Mouse (Mus musculus): ENCODE data around the gene BC049352.

BC049352 gene

DNA sequence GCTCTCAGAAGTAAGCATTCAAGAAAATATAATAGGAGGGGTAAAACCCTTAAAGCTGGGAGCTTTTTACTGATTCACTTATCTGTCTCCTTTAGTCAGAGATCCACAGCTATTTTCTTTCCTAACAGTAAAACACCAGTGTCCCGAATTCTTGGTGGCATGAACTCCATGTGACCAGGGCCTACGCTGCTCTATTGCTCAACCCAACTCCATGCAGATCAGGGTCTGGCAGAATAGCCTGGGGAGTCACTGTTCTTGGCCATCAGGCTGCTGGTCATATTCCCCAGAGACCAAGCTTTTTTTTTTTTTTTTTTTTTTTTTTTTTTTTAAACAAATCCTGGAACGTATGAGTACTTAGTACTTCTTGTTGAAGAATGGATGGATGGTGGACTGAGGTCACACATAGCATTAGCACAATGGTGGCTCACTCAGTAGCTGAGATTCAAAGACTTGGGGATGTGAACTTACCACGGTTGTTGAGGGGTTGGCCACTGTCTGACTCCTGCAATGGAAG, 7.9 kb downstream of the BC049352 start:
- no peak for DNase-seq (ENCODE audit: low spot score)

DNA sequence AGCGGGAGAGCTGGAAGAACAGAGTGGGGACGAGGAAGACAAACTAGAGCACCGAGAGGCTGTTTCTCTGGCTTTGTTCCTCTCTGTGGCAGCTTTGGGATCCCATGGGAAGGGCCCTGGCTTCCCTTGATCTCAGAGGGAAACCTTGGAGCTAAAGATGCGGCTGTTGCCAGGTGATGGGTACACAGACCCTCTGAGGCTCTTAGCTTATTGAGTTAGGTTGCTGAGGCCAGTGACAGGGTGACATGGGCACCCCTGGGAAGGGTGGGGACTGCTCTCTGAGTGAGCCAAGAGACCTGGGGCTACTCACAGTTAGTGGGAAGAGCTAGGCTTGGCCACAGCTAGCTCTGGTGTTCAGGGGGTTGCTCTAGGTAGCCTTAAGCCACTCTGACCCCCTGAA, 13.7 kb downstream of the BC049352 start:
- no peak for DNase-seq (ENCODE audit: low spot score)

DNA sequence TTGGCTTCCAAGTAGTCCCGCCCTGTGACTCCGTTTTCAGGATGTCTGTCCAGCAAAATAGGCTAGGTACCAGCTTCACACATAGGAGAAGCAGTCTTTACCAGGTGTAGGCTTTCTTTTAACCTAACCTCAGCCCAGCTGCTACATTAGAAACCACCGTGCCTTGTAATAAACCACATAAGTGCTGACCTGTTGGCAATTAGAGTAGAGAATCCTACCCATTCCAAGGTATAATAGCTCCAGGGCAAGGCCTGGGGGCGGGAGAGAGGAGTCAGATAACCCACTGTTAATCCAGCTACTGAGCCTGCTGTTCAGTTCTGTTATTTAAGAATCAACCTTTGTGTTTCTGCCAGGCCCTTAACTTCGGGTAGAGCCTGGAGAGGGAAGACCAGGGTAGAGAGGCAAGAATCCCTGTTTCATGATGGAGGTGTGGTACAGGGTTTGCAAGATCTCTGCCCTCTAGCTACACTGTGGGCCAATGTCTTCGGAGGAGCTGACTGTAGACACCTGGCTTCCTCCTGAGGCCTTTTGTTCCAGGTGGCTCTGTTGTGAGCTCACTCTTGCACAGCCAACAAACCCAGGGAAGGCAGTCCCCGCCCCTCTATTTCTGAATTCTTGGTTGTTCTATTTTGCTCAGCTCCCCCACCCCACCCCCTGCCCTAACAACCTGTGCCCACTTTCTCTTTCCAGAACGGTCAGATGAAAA, 14.5 kb downstream of the BC049352 start:
- DNase-seq (ENCODE audit: low spot score) = no peak

DNA sequence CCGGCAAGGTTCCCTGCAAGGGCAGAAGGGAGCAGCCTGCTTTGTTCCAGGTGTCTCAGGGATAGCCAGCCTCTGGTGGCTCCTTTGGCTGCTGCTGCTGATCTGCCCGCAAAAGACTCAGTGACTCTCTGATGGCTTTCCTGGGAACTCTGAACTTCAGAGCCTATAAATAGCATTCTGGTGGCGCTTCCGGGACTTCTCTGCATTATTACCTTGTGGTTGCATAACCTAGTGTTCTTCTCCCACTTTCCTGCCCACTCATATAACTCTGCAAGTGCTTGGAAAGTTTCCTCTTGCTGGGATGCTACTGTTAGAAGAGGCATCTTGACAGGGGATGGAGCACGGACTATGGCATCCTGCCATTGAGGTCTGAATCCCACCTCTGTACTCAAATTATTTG, 15.7 kb downstream of the BC049352 start:
- DNase-seq (ENCODE audit: low spot score) = no peak

DNA sequence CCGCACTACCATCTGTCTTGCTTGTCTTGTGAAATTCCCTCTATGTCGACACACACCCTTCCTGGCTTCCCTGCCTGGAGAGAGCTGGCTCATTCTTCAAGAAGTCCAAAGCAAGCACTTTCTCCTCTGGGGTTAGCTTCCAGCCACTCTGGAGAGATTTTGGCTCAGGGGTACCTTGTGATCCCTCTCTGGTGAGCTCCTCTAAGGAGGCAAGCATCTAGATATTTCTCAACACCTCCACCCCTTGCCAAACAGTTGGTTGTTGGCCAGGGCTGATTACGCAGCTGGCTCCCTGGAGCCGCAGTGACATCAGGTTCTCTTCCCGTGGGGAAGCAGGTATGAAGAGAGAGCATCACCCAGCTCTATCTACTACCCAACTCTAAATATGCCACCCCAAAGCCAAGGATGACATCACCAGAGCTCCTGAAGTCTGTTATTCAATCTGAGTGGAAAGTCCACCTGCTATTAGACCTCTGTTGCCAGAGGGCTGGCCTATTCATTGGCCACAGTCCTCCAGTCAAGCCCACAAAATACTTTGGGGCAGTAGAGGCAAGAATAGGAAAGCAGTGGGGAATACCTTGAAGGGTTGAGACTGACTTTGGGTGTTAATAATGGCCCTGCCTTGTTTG, 19.6 kb downstream of the BC049352 start:
- no peak for DNase-seq (ENCODE audit: low spot score)

DNA sequence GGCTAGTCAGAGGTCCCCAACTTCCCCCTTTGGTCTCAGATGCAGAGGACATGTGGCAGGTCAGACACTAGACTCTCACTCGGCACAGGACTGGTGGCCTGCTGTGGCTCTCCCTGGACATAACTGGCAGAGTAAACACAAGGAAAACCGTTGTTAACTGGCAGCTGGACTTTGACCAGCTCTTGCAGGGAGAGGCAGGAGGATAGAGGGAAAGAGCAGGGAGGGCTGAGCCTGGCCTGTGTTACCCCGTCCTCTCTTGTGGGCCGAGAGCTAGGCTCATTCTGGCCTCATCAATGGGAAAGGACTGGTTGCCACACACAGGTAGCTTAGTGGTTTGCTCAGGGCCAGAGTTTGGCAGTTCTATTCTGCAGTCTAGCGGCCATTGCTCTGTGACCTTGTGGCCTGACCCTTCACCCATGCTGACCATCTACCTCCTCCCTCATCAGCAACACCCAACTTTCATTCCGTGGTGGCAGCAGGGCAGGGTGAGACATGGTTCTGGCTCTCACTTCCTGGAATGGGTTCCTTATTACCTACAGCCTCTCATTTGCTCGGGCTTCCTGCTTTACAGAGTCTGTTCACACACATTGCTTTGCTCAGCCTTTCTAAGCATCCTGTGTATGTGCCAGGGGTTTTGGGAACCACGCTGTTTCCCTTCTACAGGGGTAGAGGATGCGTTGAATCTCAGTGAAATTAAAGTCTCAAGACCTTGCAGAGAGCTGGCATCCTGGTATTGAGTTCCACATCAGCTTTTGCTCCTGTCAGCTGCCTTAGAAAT, 20.4 kb downstream of the BC049352 start:
- DNase-seq (ENCODE audit: low spot score) = no peak

DNA sequence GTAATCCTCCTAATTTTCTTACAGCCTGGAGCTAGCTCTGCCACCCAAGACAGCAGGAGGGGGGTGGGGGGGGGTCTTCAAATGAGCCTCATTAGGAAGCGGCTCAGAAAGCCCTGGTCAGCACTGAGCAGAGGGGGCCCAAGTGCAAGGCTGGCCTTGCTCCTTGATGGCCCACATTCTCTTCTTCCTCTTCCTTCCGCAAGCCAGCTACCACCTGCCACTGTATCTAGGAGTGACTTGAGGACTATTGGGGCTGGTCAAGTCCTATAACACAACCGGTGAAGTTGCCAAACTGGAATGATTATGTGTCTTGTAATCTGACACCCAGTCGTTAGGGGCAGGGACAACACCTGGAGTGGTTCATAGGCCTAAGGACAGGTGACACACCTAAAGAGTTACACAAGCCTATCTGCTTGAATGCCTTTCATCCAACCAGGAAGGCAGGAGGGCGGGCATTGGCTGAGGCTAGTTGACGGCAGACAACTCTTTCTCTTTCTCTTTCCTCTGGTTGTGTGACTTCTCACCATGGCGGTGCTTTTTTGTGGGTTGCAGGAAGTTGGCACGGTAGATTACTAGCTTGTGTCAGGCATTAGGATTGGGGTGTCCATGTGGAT, 22.1 kb downstream of the BC049352 start, which contains the start of gene Tmprss4:
TSS of gene Tmprss4 (minus strand) at position 296 of the 614 bp plus-strand sequence.
- DNase-seq (ENCODE audit: low spot score) = no peak

DNA sequence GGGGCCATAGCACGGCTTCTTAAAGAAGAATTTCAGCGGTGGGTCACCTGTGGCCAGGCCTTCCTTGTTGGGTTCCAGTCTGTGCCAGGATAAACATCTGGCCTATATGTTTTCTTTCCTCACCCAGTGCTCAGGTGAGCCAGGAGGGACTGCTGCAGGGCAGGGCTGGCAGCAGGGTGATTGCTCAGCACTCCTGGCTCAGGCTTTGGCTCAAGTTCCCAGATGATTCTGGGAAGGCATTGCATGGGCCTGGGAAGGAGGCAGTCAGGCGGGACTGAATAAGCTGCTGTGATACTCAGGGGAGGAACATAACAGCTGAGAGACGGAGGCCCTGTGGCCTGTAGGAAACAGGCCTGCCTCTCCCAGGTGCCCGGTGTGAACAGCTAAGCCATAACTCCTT, 23.3 kb downstream of the BC049352 start:
- no peak for DNase-seq (ENCODE audit: low spot score)

DNA sequence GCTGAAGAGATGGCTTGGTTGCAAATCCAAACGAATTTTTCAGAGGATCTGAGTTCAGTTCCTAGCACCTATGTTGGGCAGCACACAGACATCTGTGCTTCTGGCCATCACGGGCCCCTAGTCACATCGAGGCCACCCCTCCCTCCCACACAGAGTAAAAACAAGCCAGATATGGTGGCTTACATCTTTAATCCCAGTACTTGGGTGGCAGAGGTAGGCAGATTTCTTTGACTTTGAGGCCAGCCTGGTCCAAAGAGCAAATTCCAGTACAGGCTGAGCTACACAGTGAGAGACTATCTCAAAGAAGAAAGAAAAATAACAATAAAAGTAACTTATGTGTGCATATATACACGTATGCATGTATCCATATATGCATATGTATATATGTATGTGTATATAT, 24.3 kb downstream of the BC049352 start:
- no peak for DNase-seq (ENCODE audit: low spot score)

DNA sequence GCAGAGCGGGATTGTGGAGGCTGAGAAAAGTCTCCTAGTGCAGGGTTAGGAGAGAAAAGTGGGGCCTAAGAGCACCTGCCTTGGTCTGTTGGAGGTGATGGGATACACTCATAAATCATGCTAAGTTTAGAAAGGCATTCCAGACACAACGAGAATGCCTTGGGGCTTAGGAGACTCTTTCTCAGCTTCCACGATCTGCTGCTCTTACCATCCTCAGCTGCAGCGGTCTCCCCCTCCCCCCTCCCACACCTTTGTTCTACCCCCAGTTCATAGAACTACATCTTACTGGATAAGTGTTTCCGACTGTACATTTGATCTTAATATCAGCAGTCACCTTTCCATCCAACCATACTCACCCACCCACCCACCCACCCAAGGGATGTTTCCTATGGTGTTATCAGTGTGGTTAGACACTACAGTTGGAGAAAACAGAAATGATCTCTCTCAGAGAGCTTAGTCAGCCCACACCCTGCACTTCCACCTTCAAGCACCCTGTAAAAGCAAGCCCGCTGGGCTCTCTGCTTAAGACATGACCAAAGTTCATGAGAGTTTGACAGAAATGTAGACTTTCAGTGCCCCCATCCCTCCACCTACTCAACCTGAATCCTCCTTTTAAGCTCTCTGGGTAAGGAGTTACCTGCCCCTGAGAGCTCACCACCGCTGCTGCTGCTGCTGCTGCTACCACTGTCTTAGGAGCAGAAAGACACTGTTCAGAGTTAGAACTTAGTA, 25.4 kb downstream of the BC049352 start:
- DNase-seq (ENCODE audit: low spot score) = no peak

DNA sequence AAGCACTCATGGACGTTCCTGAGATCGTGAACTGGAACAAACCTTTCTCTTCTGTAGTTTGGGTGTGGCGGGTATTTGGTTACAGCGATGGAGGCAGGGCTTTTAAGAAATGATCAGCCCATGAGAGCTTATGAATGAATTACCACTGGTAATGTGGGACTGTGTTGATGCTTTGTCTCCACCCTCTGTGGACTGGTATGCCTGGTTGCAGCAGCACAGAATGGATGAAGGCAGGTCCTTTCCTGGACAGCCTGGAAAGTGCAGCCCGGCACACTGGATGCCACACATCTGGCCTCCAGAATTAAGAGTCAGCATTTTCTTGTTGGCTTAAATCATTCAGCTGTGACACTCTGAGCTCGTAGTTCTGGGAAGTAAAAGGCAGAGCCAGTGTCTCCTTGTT, 30.2 kb downstream of the BC049352 start:
- no peak for DNase-seq (ENCODE audit: low spot score)

DNA sequence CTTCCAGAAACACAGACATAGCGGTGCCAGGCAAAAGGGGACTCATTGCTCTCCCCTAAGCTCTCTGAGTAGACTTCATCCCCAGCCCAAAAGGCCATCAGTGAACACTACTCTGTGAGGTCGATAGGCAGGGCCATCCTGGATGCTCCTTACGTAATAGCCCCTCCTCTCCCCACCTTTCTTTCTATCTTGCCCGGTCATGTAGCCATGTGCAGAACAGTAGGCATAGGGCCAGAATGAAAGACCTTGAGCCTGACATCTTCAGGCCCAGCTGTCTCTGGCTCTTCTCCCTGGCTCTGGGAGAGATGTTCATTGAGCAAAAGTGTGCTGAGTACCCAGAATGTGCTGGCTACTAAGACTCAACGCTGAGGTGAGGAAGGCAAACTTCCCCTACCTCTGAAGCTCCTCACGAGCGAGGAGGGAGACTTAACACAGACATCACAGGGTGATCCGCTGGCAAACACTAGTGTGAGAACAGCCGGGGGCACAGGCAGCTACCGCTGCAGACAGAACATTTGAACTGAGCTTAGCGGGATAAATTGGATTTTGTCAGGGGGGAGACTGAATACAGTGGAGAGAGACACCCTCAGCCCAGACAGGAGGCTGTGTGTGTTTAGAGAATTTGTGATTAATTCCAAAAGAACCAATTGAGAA, 33.8 kb downstream of the BC049352 start:
- DNase-seq (ENCODE audit: low spot score) = no peak

DNA sequence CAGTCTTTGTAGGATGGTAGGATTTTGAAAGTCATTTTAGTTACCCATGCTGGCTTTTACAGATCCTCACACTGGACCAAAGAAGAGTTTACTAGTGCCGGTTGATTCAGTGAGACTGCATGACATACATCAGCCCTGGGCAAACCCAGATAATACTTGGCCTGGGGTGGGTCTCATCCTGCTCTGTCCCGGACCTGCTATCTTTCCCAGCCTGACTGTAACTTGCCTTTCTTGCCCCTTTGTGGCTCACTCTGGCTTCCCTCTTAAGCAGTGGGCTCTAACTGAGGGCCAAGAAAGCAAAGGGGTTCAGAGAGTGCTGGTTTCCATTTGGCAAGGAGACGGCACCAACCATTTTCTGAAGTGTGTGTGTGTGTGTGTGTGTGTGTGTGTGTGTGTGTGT, 37.8 kb downstream of the BC049352 start:
- no peak for DNase-seq (ENCODE audit: low spot score)

DNA sequence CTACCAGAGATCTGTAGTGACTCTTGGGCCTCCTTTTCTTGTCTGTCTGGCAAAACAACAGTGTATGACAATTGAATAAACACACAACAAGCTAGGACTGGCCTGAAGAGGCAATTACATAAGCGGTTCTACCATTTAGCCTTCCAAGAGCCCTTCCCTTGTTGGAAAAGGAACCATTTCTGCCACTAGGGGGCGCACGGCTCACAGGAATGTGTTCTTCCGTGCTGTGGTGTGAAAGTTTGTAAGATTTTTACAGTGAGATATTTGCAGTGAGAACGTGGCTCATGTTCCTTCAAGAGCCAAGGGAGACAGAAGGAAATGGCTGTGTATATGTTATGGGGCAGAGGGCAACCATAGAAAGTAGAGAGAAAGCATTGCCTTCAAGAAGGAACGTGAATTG, 39.8 kb downstream of the BC049352 start:
- peak; percentile 79 for DNase-seq (ENCODE audit: low spot score)

DNA sequence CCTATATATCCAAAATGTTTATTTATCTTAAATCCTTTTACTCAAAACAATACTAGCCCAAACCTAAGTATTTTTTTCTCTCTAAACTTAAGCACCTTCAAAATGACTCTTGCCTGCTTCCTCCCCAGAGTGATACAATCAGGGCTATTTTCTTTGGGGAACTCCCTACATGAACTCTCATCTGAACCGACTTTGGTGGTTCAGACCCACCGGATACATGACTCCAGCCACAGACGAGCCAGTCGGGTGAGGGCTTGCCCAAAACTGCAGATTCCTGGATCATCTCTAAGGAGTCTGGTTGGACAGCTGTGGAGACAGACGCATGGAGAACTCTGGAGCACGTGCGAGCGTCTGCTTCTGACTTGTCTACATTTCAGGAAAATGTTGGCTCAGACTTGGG, 47.6 kb downstream of the BC049352 start:
- DNase-seq (ENCODE audit: low spot score) = no peak

DNA sequence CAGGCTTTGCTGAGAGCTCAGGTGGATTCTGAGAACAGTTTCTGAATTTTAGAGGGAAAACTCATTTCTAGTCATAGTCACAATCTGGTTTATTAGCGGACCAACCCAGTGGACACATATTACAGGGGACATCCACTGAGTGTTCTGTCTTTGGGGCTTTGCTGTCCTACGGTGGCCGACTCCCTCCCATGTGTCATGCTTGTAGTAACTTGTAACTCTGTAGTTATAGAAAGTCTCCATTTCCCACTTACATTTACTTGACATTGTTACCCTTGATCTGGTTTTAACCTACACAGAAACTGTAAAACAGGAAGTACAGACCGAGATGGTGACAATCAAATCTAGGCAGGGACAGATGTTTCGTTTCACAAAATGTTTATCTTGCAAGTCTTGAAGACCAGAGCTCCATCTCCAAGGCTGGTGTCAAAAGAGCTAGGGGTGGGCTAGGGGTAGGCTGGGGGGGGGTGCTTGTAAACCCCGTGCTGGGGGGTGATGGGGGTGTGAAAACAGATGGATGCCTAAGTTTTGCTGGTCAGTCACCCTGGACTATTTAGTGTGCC, 53.9 kb downstream of the BC049352 start:
- no peak for DNase-seq (ENCODE audit: low spot score)

DNA sequence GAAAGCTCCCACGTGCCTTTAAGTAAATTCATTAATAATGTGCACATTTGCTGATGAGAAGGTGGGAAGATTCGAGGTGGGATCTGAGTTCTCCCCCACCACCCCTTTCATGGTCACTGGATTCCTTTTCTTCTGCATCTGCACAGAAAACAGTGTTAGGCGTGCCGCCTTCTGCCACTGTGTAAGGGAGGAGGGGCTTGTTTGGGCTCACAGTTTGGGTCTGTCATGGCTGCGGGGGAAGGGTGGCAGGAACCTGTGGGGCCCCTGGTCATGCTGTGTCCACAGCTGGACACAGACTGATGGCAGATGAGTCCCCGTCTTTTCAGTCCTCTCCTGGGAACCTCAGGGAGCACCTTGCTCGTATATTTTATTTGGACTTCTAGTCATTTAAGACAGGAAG, 54.9 kb downstream of the BC049352 start:
- DNase-seq (ENCODE audit: low spot score) = no peak

DNA sequence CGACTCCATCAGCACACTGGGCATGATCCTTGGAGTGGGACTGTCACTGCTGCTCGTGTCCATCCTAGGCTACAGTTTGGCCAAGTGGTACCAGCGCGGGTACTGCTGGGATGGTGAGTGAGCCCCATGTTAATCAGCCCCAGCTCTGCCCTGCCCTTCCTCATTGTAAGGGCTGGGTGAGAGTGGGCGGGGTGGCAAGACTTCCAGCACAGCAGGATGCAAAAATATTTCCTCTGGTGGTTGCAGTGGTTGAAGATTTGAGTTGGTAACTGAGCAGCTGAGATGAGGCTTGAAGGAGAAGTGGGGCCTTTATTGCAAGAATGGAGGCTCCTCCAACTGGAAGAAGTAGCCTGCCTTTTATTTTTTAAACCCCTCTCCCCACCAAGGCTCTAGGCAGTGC, 59.6 kb downstream of the BC049352 start:
- no peak for DNase-seq (ENCODE audit: low spot score)

DNA sequence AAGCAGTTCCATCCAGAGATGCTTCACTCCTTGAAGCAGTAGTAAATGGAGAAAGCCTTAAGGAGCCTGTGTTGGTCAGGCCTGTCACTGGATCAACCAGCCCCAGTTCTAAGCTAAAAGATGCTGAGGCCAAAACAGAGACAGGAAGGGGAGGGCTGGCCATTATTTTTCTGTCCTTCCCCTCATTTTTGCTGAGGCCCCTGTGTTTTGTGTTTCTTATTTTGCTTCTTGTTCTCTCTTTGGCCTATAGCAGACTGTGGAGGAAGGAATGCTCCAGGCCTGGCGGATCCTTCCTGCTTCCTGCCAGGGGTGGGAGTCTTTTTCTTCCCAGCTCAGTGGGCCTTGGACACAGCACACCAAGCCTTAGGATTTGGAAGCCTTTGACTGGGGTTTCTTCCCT, 63.6 kb downstream of the BC049352 start:
- DNase-seq (ENCODE audit: low spot score) = no peak

DNA sequence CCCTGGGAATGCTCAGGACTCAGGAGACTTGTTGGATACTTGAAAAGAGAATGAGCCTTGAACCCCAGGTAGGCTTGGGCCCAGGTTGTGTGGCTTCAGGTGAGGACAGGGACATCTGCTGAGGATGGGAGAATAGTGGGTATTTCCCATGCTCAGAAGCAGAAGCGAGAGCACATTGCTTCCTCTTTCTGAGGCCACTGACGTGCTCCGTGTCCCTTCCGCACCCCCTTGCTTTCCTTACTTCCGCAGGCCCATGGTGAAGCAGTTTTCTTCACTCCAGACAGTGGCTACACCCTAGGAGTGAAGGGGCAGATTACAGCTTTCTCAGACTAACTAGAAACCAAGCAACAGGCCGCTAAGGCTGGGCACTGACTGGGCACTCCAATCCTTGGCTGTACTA, 64.3 kb downstream of the BC049352 start:
- no peak for DNase-seq (ENCODE audit: low spot score)

DNA sequence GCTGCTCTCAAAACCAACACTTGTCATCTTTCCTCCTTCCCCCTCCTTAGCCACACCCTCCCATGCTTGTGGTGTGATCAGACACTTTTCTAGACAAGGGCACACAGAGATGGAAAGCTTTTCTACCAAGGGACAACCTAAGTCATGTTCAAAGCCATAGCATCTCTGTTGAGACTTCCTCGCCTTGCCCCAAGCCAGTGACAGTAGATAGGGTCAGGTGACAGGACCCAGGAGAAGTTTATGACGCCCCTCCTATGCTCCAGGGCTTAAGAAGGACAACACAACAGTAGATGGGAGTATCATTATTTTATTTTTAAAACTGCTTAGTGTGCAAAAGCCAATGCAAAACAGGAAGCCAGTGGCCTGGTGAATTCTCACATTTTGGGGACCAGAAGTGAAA, 65.7 kb downstream of the BC049352 start:
- DNase-seq (ENCODE audit: low spot score) = no peak
